Mouse (Mus musculus) granulocyte monocyte progenitor cell, adult 5-6 weeks (primary cell): ENCODE data around the gene Gm11983. TPM values are rescaled to one million over a fixed set of nuclear protein-coding genes. Genes with fewer than 3 reads are reported as not detected.
"Not testable (repeated sequence)": the region's sequence is repeated elsewhere in the genome, so short reads cannot be mapped to it uniquely, and the experiment has no call there.

Source experiments
- ATAC-seq: replicated peaks from 2 replicates; pipeline ENCODE4 v1.8.0; 2016; ENCODE audit warnings: mild to moderate bottlenecking, moderate TSS enrichment, inconsistent platforms; ENCODE audit not compliant: poor library complexity, severe bottlenecking
- total RNA-seq, 2 experiments: library from RNA; stranded (forward) in 1 of 2; stranded (reverse) in 1 of 2; fragments of 200-712, 200-1000 nt in 1 of 2; fragments of >200 nt in 1 of 2; fragmentation: Nextera tagmentation in 1 of 2; gene quantifications; 2 replicates each; pipeline ENCODE4 v1.2.3; 2014 to 2017

The Gm11983 gene
- total RNA-seq (2014; fragmentation: Nextera tagmentation) (not detected in 2 replicates), total RNA-seq (2017) (not detected in 2 replicates)

DNA sequence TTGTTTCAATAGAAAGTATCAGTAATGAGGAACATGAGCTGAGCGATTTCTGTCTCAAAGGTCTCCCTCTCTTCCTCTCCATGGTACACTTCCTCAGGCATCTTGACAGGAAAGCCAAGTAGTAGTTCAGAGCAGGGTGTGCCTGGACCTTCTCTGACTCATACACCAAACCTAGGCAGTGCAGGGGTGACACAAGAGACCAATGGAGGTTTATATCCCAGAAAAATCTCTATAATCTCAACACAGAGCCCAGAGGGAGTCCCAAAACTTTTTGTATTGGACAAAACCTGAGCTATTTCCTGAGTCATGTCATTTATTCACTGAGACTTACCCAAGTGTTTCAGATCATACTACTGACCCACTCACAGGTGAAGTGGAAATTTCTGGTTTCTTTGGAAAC lies at the start of gene Gm11983:
TSS of gene Gm11983 (minus strand) at position 101 of the 400 bp plus-strand sequence.
- no peak for ATAC-seq

DNA sequence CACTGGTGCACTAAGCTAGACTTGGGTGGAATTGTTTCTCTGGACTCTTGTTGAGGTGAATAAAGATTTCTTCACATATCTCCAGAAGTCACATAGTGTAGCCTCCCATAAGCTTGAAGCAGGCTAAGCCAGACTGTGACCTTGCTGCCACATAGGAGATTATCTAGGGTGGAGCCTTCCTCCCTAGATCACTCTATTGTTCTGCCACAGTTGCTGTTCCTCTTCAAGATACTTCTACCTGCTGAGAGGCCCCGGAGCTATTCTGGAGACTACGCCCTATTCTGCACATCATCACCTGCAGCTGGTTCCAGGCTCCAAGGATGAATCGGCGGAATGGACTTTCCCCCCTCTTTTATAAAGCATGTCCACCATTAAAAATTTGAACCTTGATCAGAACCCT lies 45.6 kb upstream of the Gm11983 start:
- ATAC-seq = not testable (repeated sequence)

DNA sequence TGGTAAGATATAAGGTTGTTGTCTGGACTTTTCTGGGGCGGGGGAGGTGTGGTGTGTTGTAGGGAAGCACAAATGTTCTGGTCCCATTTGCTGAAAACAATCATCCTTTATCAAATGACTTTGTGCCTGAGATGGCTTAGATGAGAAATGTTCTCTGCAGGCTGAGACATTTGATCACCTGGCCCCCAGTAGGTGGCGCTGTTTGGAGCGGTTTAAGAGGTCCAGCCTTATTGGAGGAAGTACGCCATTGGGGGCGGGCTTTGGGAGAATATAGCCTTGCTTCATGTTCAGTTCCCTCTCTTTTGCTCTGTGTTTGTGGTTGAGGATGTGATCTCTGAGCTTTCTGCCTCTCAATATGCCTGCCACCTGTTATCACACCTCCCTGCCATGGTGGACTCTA lies 44.2 kb upstream of the Gm11983 start:
- no peak for ATAC-seq

DNA sequence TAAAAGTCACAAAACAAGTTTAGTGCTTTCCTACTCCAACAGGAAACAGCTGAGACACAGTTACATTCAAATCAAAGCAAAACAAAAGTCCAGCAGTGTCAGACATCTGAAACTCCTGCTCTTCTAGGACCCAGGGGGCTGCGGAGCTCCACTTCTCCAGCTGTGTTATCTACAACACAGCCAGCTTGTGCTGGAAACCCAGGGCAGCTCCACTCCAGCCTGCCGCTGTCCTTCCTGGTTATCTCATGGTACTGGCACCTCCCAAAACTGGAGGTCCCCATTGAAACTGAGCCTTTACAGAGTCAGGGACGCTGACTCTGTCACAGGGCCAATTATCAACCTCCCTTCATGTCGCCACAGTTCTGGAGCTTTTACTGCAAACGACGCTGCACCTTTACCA lies 40.3 kb upstream of the Gm11983 start:
- ATAC-seq = no peak

- ATAC-seq = no peak
These were observed 33.5 kb upstream of the Gm11983 start for GRCm38 (mm10) chr11:6870947-6871346.

DNA sequence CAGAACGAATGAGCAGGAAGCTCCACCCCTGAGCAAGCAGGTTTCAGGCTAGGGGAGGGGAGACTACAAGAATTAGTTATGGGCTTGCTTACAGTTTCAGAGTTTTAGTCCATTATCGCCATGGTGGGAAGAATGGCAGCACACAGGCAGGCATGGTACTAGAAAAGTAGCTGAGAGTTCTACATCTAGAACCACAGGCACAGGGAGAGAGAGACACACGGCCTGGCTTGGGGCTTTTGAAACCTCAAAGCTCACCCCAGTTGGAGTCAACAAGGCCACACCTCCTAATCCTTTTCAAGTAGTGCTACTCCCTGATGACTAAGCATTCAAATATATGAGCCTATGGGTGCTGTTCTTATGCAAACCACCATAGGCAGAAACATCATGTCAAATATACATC lies 28.1 kb upstream of the Gm11983 start:
- ATAC-seq = no peak

- no peak for ATAC-seq
These were observed 24.7 kb upstream of the Gm11983 start for GRCm38 (mm10) chr11:6862185-6862584.

GRCm38 (mm10) chr11:6859898-6860858 lies 22.7 kb upstream of the Gm11983 start:
- no peak for ATAC-seq

GRCm38 (mm10) chr11:6859096-6859495 lies 21.6 kb upstream of the Gm11983 start:
- no peak for ATAC-seq

DNA sequence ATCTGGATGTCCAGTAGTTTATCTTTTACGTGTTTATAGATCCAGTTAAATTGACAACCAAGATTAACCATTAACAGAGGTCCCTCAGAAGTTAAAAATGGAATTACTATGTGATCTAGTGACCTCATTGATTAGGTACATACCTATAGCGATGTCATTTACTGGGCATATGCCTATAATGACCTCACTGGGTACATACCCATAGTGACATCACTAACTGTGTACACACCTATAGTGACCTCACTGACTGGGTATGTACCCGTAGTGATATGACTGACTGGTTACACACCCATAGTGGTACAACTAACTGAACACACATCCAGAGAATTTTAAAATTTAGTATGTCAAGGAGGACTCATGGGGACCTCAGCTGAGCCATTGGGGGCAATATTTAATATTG lies 18.5 kb upstream of the Gm11983 start:
- no peak for ATAC-seq

GRCm38 (mm10) chr11:6853366-6853765 lies 15.9 kb upstream of the Gm11983 start:
- ATAC-seq = not testable (repeated sequence)

GRCm38 (mm10) chr11:6843831-6844230 lies 6.4 kb upstream of the Gm11983 start:
- no peak for ATAC-seq

GRCm38 (mm10) chr11:6842160-6842559 lies 4.7 kb upstream of the Gm11983 start:
- no peak for ATAC-seq

DNA sequence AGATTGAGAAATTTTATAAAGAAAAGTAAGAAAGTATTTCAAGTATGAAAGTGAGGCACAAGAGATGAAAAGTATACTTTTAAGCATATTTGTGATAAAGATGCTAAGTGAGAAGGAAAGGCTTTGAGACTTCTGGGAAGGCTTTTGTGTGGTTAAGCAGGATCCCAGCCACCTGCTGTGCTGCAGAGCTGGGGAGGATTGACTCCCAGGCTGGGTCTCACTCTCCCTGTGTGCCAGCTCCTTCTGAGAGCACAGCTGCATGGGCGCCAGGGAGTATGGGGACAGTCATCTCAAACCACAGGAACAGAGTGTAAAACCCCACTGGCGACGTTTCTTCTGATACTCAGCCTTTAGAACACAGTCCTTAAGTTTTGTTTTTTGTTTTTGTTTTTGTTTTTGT lies 3.3 kb upstream of the Gm11983 start:
- no peak for ATAC-seq

DNA sequence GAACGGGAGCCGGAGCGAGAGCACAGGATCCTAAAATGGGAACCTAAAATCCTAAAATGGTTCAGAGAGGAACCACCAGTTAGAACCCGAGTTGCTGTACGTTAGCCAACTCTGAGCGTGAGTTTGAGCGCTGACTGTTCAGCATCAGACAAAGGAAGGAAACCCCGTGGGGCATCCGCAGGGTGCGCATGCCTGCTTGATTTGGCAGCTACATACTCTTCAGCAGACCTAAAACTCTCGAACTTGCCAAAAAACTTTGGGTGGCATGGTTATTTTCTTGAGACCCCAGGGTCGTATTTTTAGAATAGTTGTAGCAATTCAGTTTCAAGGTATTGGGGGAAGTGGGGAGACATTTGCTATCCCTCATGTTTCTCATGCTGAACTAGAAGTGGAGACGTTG lies 2.8 kb downstream of the Gm11983 start:
- ATAC-seq = no peak

- no peak for ATAC-seq
These were observed 3.7 kb downstream of the Gm11983 start for GRCm38 (mm10) chr11:6833731-6834130.

GRCm38 (mm10) chr11:6831931-6832330 lies 5.5 kb downstream of the Gm11983 start:
- ATAC-seq = no peak

GRCm38 (mm10) chr11:6828196-6828595 lies 9.3 kb downstream of the Gm11983 start:
- ATAC-seq = no peak

- no peak for ATAC-seq
These were observed 11.3 kb downstream of the Gm11983 start for GRCm38 (mm10) chr11:6826157-6826556.

DNA sequence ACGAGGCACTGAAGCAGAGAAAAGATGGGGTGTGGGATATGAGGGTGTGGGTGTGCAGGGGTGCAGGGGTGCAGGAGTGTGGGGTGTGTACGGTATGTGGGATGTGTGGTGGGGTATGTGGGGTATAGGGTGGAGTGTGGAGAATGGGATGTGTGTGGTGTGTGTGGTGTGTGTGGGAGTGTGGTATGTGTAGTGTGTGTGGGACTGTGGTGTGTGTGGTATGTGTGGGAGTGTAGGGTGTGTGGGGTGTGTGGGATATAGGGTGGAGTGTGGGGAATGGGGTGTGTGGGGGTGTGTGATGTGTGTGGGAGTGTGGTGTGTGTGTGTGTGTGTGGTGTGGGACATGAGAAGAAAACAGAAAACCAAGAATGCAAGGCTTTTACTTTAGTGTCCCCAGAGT lies 14.3 kb downstream of the Gm11983 start:
- no peak for ATAC-seq

- no peak for ATAC-seq
These were observed 23.0 kb downstream of the Gm11983 start for GRCm38 (mm10) chr11:6814486-6814885.

GRCm38 (mm10) chr11:6802879-6803278 lies 34.6 kb downstream of the Gm11983 start:
- not testable (repeated sequence) for ATAC-seq
